Mouse (Mus musculus) lung, adult 10 weeks (tissue): ENCODE results near the gene Tspan5. TPM values are rescaled to one million over a fixed set of nuclear protein-coding genes. Genes with fewer than 3 reads are reported as not detected.

ENCODE experiments used
- polyA plus RNA-seq: library from polyadenylated mRNA; stranded (reverse); fragments of 350-450 nt; fragmentation: Illumina TruSeq; extraction: RNeasy Lipid Tissue Mini Kit (QIAGEN cat#74804); gene quantifications from one replicate; pipeline ENCODE4 v1.2.3, GENCODE M21; 2014; ENCODE audit warnings: low read depth, low replicate concordance; ENCODE audit not compliant: insufficient read depth

The Tspan5 gene
- polyA plus RNA-seq: 14.9 TPM

GRCm38 (mm10) chr3:138741649-138742565, at the start of gene Tspan5:
Gene Tspan5 (plus strand): TSS chr3:138742195.

Other genes with a start within 250 kb of the Tspan5 start
- 56.5 TPM for gene Eif4e, start 216.0 kb upstream of the Tspan5 start, polyA plus RNA-seq